Mouse (Mus musculus): ENCODE data around the gene A930017K11Rik. TPM values are rescaled to one million over a fixed set of nuclear protein-coding genes. Genes with fewer than 3 reads are reported as not detected.

Gene A930017K11Rik
- polyA plus RNA-seq (2012; rRNA removed), result 0.10 TPM in 1 of 2 replicates, not detected in the other

DNA sequence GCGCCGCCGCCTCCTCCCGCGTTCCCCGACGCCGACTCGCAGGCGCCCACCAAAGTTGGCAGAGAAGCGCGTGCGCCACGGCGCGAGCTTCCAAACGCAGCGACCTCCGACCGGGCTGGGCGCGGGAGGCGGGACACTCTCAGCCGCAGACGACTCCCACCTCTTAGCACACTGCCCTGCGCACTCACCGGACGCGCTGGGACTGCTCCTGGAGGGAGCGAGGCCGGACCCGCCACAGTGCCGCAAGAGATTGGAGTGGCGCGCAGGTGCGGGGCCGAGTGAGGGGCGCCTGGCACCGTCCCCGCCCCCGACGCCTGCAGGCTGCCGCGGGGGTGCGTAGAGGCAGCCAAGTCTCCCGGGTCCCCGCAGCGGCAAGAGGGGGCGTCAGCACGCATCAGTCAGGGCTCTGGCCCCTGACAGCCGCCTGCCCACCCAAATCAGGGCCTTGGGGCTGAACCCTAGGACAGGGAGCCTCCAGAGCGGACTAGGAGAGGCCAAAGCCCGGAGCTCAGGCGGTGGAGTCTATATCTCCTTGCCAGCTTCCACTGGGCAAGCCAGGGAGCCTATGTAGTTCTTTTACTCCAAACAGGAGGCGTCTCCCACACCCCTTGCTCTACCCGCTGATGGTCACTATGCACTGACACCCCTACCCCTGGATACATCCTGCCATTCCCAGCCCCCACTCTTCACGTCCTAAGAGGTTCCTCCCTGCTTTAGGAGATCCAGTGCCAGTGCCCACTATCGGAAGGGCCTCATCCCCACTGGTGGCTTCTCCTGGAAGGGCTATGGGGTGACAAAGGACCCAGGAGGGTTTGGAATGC, at the start of gene A930017K11Rik:
TSS of gene A930017K11Rik (minus strand) at position 763 of the 821 bp plus-strand sequence.

DNA sequence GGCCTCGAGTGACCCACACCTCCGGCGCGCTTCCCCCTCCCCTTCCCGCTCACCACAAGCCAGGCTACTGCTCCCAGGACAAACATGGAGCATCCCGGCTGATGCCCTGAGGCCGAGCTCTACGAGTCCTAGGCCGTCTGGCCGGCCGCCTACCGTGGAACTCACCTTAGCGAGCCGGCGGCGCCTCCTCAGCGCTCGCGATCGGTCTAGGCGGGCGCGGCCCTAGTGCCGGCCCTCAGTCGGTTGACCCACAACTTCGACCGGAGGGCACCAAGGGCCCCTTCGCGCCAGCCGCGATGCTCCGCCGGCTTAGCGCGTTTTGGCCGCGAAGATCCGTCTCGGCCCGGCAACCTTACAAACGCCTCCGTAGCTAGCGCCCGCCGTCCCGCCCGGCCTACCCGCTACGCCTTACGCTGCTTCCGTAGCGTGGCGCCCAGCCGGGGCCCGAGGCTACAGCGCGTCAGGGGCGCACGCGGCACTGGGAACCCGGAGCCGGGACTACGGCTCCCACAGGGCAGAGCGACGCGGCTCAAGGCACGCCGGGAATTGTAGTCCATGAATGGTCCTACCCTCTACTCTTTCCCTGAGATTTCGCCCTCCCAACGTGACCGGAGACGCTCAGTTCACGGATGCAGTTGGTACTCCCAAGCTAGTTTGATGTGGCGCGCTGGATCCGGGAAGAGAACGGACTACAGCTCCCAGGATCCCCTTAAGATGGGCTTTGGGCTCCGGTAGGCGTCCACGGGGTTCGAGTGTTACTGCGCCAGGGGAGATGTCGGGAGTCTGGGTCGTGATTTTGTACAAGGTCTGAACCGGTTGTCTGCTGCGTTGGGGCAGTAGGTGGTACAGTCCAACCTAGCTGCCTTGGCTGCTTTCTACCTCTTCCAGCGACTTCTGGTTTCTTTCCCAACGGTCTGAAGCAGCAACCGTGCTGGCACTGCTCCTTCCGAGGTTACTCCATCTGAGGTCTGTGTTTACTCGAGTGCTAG, 33.2 kb upstream of the A930017K11Rik start, which contains the start of gene Capn15:
TSS of gene Capn15 (minus strand) at position 491 of the 989 bp plus-strand sequence.

DNA sequence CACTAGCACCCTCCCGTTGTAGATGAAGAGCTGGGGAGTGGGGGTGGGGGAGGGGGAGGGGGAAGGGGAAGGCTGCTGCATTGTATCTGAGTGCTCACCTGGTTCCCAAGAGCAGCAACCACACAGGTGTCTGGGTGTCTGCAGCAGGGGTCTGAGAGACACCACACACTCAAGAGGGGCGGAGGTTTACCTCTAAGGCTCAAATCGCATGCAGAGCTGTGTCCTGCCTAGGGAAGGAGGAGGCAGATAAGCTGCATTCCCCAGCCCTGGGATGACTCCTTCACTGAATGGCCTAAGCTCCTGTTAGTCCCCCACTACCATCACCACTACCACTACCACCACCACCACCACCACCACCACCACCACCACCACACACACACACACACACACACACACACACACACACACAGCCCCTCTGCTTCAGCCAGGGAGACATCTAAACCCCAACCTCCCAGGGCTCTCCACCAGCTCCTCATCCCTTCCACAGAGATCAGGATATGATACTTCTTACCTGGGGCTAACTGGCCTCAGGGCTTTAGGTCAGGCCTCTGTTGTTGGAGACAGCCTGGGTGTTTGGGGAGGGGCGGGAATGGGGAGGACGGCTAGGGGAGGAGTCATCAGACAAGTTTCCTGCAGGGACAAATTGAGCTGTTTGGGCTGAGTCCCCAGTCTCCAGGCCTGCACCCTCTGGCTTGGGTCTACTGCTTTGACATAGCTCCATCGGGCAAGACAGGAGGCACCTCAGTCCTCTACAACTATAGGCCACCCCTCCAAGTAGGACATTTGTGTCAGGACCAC, 7.8 kb downstream of the A930017K11Rik start, which contains the start of the genes Pigq and Nhlrc4:
TSS of gene Pigq (minus strand) at position 571 of the 798 bp plus-strand sequence.
TSS of gene Nhlrc4 (minus strand) at position 596 of the 798 bp plus-strand sequence.

DNA sequence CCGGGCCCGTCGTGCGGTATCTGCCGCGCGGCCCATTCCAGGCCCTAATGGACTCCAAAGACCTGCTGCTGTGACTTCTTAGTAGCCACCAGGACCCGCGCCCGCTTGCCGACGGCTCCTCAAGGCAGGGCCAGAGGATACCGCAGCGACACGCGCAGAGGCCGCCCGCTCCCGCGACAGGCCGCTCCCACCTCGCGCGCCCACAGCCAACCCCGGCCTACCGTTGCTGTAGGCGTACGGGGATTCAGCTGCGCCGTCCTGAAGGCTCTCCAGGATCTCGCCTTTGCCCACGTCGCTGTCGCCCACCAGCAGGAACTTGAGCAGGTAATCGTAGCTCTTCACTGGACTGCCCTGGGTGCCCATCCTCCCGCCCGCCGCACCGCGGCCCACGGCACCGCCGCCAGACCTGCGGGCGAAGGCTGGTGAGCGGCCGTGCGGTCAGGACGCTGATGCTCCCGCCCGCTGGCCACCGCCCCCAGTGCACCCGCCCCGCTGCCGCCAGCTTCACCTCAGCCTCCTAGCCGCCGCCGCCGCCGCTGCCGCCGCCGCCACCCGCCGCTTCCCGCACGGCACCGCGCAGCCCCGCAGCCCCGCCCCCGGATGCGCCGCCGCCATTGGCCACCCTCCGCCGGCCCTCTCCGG, 33.1 kb downstream of the A930017K11Rik start, which contains the start of gene Rab40c:
TSS of gene Rab40c (minus strand) at position 584 of the 642 bp plus-strand sequence.

Other genes with a start within 250 kb of the A930017K11Rik start
- gene Gng13, start 235.4 kb downstream of the A930017K11Rik start, polyA plus RNA-seq (2012; rRNA removed), result 0.17 and 0.48 TPM in 2 replicates
- 9.4 and 10.7 TPM in 2 replicates for gene Chtf18, start 225.1 kb downstream of the A930017K11Rik start, polyA plus RNA-seq (2012; rRNA removed)
- 37.3 and 40.1 TPM in 2 replicates for gene Rpusd1, start 224.9 kb downstream of the A930017K11Rik start, polyA plus RNA-seq (2012; rRNA removed)
- gene Mslnl, start 216.5 kb downstream of the A930017K11Rik start, polyA plus RNA-seq (2012; rRNA removed), result 0.59 and 0.60 TPM in 2 replicates
- gene Msln, start 198.2 kb downstream of the A930017K11Rik start, polyA plus RNA-seq (2012; rRNA removed), result 5.1 and 8.6 TPM in 2 replicates
- 23.0 and 24.0 TPM in 2 replicates for gene Narfl, start 178.8 kb downstream of the A930017K11Rik start, polyA plus RNA-seq (2012; rRNA removed)
- gene Haghl, start 166.9 kb downstream of the A930017K11Rik start, polyA plus RNA-seq (2012; rRNA removed), result 42.7 and 47.9 TPM in 2 replicates
- gene Ccdc78, start 166.0 kb downstream of the A930017K11Rik start, polyA plus RNA-seq (2012; rRNA removed), result not detected in 2 replicates
- gene Fam173a, start 159.7 kb downstream of the A930017K11Rik start, polyA plus RNA-seq (2012; rRNA removed), result 140 and 190 TPM in 2 replicates
- gene AC134908.4, start 156.9 kb downstream of the A930017K11Rik start, polyA plus RNA-seq (2012; rRNA removed), result 0.90 and 1.5 TPM in 2 replicates
- 30.8 and 45.3 TPM in 2 replicates for gene Metrn, start 155.4 kb downstream of the A930017K11Rik start, polyA plus RNA-seq (2012; rRNA removed)
- 6.1 and 6.7 TPM in 2 replicates for gene Fbxl16, start 143.5 kb downstream of the A930017K11Rik start, polyA plus RNA-seq (2012; rRNA removed)
- gene Wdr24, start 128.9 kb downstream of the A930017K11Rik start, polyA plus RNA-seq (2012; rRNA removed), result 41.6 and 47.1 TPM in 2 replicates
- gene Jmjd8, start 123.7 kb downstream of the A930017K11Rik start, polyA plus RNA-seq (2012; rRNA removed), result 61.3 and 67.4 TPM in 2 replicates
- gene Stub1, start 119.2 kb downstream of the A930017K11Rik start, polyA plus RNA-seq (2012; rRNA removed), result 184 and 196 TPM in 2 replicates
- gene Rhbdl1, start 115.3 kb downstream of the A930017K11Rik start, polyA plus RNA-seq (2012; rRNA removed), result 20.1 and 27.0 TPM in 2 replicates
- gene Gm20683, start 110.8 kb downstream of the A930017K11Rik start, polyA plus RNA-seq (2012; rRNA removed), result 87.9 and 110 TPM in 2 replicates
- 134 and 145 TPM in 2 replicates for gene Rhot2, start 107.7 kb downstream of the A930017K11Rik start, polyA plus RNA-seq (2012; rRNA removed)
- 31.9 and 49.4 TPM in 2 replicates for gene Wdr90, start 91.1 kb downstream of the A930017K11Rik start, polyA plus RNA-seq (2012; rRNA removed)
- gene Mcrip2, start 83.8 kb downstream of the A930017K11Rik start, polyA plus RNA-seq (2012; rRNA removed), result 146 and 175 TPM in 2 replicates
- 300 and 336 TPM in 2 replicates for gene Mettl26, start 77.5 kb downstream of the A930017K11Rik start, polyA plus RNA-seq (2012; rRNA removed)
- 1.6 and 2.1 TPM in 2 replicates for gene Wfikkn1, start 71.7 kb downstream of the A930017K11Rik start, polyA plus RNA-seq (2012; rRNA removed)
- 53.2 and 56.8 TPM in 2 replicates for gene Rab40c, start 32.8 kb downstream of the A930017K11Rik start, polyA plus RNA-seq (2012; rRNA removed)
- 111 and 122 TPM in 2 replicates for gene Pigq, start 7.6 kb downstream of the A930017K11Rik start, polyA plus RNA-seq (2012; rRNA removed)
- not detected in 2 replicates for gene Nhlrc4, start 7.6 kb downstream of the A930017K11Rik start, polyA plus RNA-seq (2012; rRNA removed)
- gene Capn15, start 33.2 kb upstream of the A930017K11Rik start, polyA plus RNA-seq (2012; rRNA removed), result 50.6 and 50.9 TPM in 2 replicates
- gene Rab11fip3, start 117.0 kb upstream of the A930017K11Rik start, polyA plus RNA-seq (2012; rRNA removed), result 25.1 and 27.4 TPM in 2 replicates
- gene Decr2, start 137.8 kb upstream of the A930017K11Rik start, polyA plus RNA-seq (2012; rRNA removed), result 21.1 and 26.3 TPM in 2 replicates
- 15.7 and 16.6 TPM in 2 replicates for gene Nme4, start 143.0 kb upstream of the A930017K11Rik start, polyA plus RNA-seq (2012; rRNA removed)
- gene Tmem8, start 160.7 kb upstream of the A930017K11Rik start, polyA plus RNA-seq (2012; rRNA removed), result 261 and 361 TPM in 2 replicates
- 87.5 and 93.2 TPM in 2 replicates for gene Mrpl28, start 170.9 kb upstream of the A930017K11Rik start, polyA plus RNA-seq (2012; rRNA removed)
- 16.4 and 17.1 TPM in 2 replicates for gene Axin1, start 186.1 kb upstream of the A930017K11Rik start, polyA plus RNA-seq (2012; rRNA removed)
- 23.2 TPM in 1 of 2 replicates, not detected in the other for gene Pdia2, start 246.5 kb upstream of the A930017K11Rik start, polyA plus RNA-seq (2012; rRNA removed)